Mouse (Mus musculus) stomach, postnatal 0 days (tissue): Measurements from ENCODE around the gene Vps11.

ENCODE experiments used
- CTCF ChIP-seq: IDR thresholded peaks from 2 replicates; pipeline ENCODE4 v1.5.1; 2016; ENCODE audit warnings: antibody characterized with exemption, low read depth, mild to moderate bottlenecking, moderate library complexity
- EP300 ChIP-seq: optimal IDR thresholded peaks from 2 replicates; pipeline ENCODE3; 2016; ENCODE audit warnings: antibody characterized with exemption

GRCm38 (mm10) chr9:44401081-44401480 is 39.6 kb upstream of the Vps11 start:
- TF ChIP-seq EP300 (no peak), CTCF (no peak)
